Mouse (Mus musculus) liver, embryonic 11.5 days (tissue): ENCODE results near the gene Tespa1. TPM values are rescaled to one million over a fixed set of nuclear protein-coding genes. Genes with fewer than 3 reads are reported as not detected.
A peak's percentile ranks its signal among the peaks of the same experiment; 100 is the strongest.
"Not testable (repeated sequence)": the region's sequence is repeated elsewhere in the genome, so short reads cannot be mapped to it uniquely, and the experiment has no call there.

Experiments used
- ATAC-seq: fragments of 200-750 bp; cut with Nextera tagmentation; replicated peaks from 2 replicates; pipeline ENCODE4 v1.8.0; 2017; ENCODE audit warnings: moderate number of reproducible peaks, mild to moderate bottlenecking, moderate TSS enrichment, moderate library complexity; ENCODE audit not compliant: low FRiP score
- DNase-seq: peaks from one replicate; pipeline ENCODE4 v3.0.0-alpha.2; 2017; ENCODE audit warnings: low spot score
- H3K27ac ChIP-seq: fragments of 300-500 bp; sonication (generic); 2 replicates; pipeline ENCODE4 v1.5.1; 2014; ENCODE audit warnings: mild to moderate bottlenecking, low read depth, low read length, control low read depth
- H3K27me3 ChIP-seq: fragments of 300-500 bp; sonication (generic); replicated peaks from 2 replicates; pipeline ENCODE4 v1.6.1; 2014; ENCODE audit warnings: low read length, mixed read lengths; ENCODE audit not compliant: control insufficient read depth, insufficient read depth
- H3K36me3 ChIP-seq: fragments of 300-500 bp; sonication (generic); 2 replicates; pipeline ENCODE4 v1.6.1; 2014; ENCODE audit warnings: mild to moderate bottlenecking, low read length, moderate library complexity, mixed read lengths; ENCODE audit not compliant: control insufficient read depth, insufficient read depth
- H3K4me1 ChIP-seq: fragments of 300-500 bp; sonication (generic); replicated peaks from 2 replicates; pipeline ENCODE4 v1.6.1; 2014; ENCODE audit warnings: low read length, mixed read lengths; ENCODE audit not compliant: control insufficient read depth, insufficient read depth
- H3K4me2 ChIP-seq: fragments of 300-500 bp; sonication (generic); 2 replicates; pipeline ENCODE4 v1.6.1; 2014; ENCODE audit warnings: mild to moderate bottlenecking, control low read depth, moderate library complexity
- H3K4me3 ChIP-seq: fragments of 300-500 bp; sonication (generic); 2 replicates; pipeline ENCODE4 v1.5.1; 2014; ENCODE audit warnings: low read depth, low read length, control low read depth
- H3K9ac ChIP-seq: fragments of 300-500 bp; sonication (generic); 2 replicates; pipeline ENCODE4 v1.6.1; 2014; ENCODE audit warnings: low read depth, low read length, control low read depth
- H3K9me3 ChIP-seq: fragments of 300-500 bp; sonication (generic); 2 replicates; pipeline ENCODE4 v1.6.1; 2016; ENCODE audit warnings: low read length, inconsistent platforms, mixed read lengths; ENCODE audit not compliant: control insufficient read depth
- WGBS: fragments of 180-500 bp; shearing (Covaris S2); extraction: QIAGEN DNeasy Blood & Tissue Kit; methylation state at CpG from one replicate; pipeline ENCODE4 v1.1.7; 2014; 5-methylcytosine and 5-hydroxymethylcytosine counted together
- polyA plus RNA-seq: library from polyadenylated mRNA; unstranded; fragments of >200 nt; fragmentation: Nextera tagmentation; extraction: Ambion mirVana; gene quantifications from 2 replicates; pipeline ENCODE4 v1.2.1, GENCODE M21; 2014

Tespa1 gene
- polyA plus RNA-seq, 1 experiment from 2014 or later, result 3.3 TPM

GRCm38 (mm10) chr10:130371644-130372043, 49.0 kb downstream of the Tespa1 start:
- H3K4me1 ChIP-seq, result no peaks in the 10 kb centered on the region
- WGBS, result 58% methylated on average over 1 of the region's 1 CpGs
- H3K9me3 ChIP-seq, result no peaks in the 10 kb centered on the region
- no peak overlapping the region for H3K4me3 ChIP-seq
- DNase-seq, result no peak
- no peak overlapping the region for H3K27ac ChIP-seq
- no peak overlapping the region for H3K9ac ChIP-seq
- H3K4me2 ChIP-seq, result no peak overlapping the region
- no peaks in the 10 kb centered on the region for H3K36me3 ChIP-seq
- no peak for ATAC-seq
- H3K27me3 ChIP-seq, result no peaks in the 10 kb centered on the region

- WGBS, result 66% methylated on average over 2 of the region's 2 CpGs
- no peaks in the 10 kb centered on the region for H3K27me3 ChIP-seq
- no peak for DNase-seq
- H3K9me3 ChIP-seq, result no peaks in the 10 kb centered on the region
- H3K4me1 ChIP-seq, result no peaks in the 10 kb centered on the region
- H3K36me3 ChIP-seq, result no peaks in the 10 kb centered on the region
- no peak overlapping the region for H3K9ac ChIP-seq
- H3K4me3 ChIP-seq, result no peak overlapping the region
- ATAC-seq, result no peak
- H3K4me2 ChIP-seq, result no peak overlapping the region
- no peak overlapping the region for H3K27ac ChIP-seq
Measured at GRCm38 (mm10) chr10:130372491-130373173, 50.0 kb downstream of the Tespa1 start.

DNA sequence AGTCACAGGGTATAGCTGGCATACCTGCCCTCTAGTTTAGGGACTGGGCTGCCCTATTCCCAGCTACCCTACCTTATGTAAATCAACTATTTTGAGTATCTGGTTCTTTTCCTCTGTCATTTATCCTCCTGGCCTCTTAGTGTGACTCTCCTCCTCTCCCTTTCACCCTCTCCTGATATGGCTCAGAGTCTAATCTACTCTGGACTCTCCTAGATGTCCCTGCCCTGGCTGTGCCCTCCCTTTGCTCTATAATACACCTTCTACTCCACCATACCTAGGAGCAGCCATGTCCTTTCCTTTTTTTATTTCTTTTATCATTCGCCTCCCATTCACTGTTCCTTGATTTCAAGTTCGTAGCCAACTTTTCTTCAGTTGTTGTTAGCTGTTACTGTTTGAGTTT, 52.5 kb downstream of the Tespa1 start:
- no peaks in the 10 kb centered on the region for H3K36me3 ChIP-seq
- no peaks in the 10 kb centered on the region for H3K27me3 ChIP-seq
- no peak overlapping the region for H3K27ac ChIP-seq
- DNase-seq, result no peak
- H3K9ac ChIP-seq, result no peak overlapping the region
- H3K4me2 ChIP-seq, result no peak overlapping the region
- no peak overlapping the region for H3K4me3 ChIP-seq
- no peaks in the 10 kb centered on the region for H3K4me1 ChIP-seq
- no peaks in the 10 kb centered on the region for H3K9me3 ChIP-seq
- no peak for ATAC-seq
- WGBS, result 78% methylated on average over 2 of the region's 2 CpGs

DNA sequence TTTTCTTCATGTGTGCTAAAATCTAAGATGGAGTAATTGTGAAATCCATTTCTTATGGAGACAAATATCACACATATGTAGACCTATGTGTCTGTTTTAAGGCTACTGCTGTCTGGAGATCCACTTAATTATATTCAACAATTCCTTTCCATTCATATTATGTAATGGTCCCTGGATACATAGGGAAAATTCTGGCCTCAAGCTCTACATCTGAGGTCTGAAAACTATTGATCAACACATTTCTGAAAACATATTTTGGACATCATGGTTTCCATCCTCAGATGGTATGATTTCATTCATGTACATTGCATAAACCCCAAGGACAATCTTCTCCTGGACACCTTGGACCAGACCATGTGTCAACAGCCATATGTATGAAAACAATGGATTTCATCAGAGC, 71.6 kb downstream of the Tespa1 start, which contains the start of gene Vmn2r84:
Vmn2r84 (minus strand) TSS at position 101 of the 400 bp plus-strand sequence.
- Histone ChIP-seq H3K27ac (no peak within 1 kb of the TSS), H3K9ac (no peak within 1 kb of the TSS), H3K9me3 (no peaks in the 10 kb centered on the region), H3K4me1 (no peaks in the 10 kb centered on the region), H3K36me3 (no peaks in the 10 kb centered on the region), H3K4me3 (no peak within 1 kb of the TSS), H3K27me3 (no peaks in the 10 kb centered on the region), H3K4me2 (no peak within 1 kb of the TSS)
- ATAC-seq (no peak), DNase-seq (no peak)

DNA sequence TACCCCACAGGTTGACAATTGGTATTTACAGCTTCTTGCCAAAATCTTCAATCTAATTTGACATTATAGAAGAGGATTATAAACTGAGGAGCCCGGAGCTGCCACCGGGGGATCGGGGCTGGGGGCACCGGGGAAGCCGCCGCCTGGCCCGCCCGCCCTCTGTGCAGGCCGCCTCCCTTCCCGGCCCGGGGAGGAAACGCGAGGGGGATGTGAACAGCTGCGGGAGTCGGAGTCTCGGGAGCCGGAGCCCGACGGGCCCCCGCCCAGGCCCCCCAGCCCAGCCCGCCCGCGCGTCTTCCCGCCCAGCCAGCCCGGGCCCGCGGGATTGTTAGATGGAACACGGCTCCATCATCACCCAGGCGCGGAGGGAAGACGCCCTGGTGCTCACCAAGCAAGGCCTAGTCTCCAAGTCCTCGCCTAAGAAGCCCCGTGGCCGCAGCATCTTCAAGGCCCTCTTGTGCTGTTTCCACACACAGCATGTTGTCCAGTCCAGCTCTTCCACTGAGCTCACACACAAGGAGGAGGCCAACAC, 89.6 kb downstream of the Tespa1 start:
- not testable (repeated sequence) for H3K4me1 ChIP-seq, H3K9me3 ChIP-seq, H3K4me3 ChIP-seq, H3K27ac ChIP-seq, H3K27me3 ChIP-seq, H3K4me2 ChIP-seq, DNase-seq, H3K36me3 ChIP-seq, H3K9ac ChIP-seq
- WGBS, result 51% methylated on average over 28 of the region's 35 CpGs
- ATAC-seq, result peak; percentile 32

Other genes starting within 250 kb of the Tespa1 start
- gene Olfr823, start 207.5 kb upstream of the Tespa1 start, polyA plus RNA-seq, result not detected in 2 replicates
- not detected in 2 replicates for gene Olfr824, start 192.9 kb upstream of the Tespa1 start, polyA plus RNA-seq
- not detected in 2 replicates for gene Olfr825, start 156.1 kb upstream of the Tespa1 start, polyA plus RNA-seq
- gene Olfr826, start 138.7 kb upstream of the Tespa1 start, polyA plus RNA-seq, result not detected in 2 replicates
- gene Olfr827, start 108.5 kb upstream of the Tespa1 start, polyA plus RNA-seq, result not detected in 2 replicates
- not detected in 2 replicates for gene Neurod4, start 42.6 kb upstream of the Tespa1 start, polyA plus RNA-seq
- not detected in 2 replicates for gene Vmn2r84, start 71.5 kb downstream of the Tespa1 start, polyA plus RNA-seq
- gene Vmn2r85, start 106.8 kb downstream of the Tespa1 start, polyA plus RNA-seq, result not detected in 2 replicates
- not detected in 2 replicates for gene Vmn2r86, start 133.2 kb downstream of the Tespa1 start, polyA plus RNA-seq
- gene Vmn2r87, start 174.5 kb downstream of the Tespa1 start, polyA plus RNA-seq, result not detected in 2 replicates